Mouse (Mus musculus) lung, adult 2 months (tissue): ENCODE data around the gene Prrt1.

Source experiments
- CTCF ChIP-seq: fragments of 200-500 bp; IDR thresholded peaks from 2 replicates; pipeline ENCODE4 v1.5.1; 2011; ENCODE audit warnings: mild to moderate bottlenecking, low read length, control low read depth; ENCODE audit not compliant: insufficient read depth
- POLR2A ChIP-seq: fragments of 200-500 bp; IDR thresholded peaks from 2 replicates; pipeline ENCODE4 v1.6.1; 2011; ENCODE audit warnings: low read depth, mild to moderate bottlenecking, control low read depth, low read length, borderline replicate concordance; ENCODE audit errors: extremely low read depth

GRCm38 (mm10) chr17:34674524-34675204 is 45.3 kb downstream of the Prrt1 start:
- TF ChIP-seq POLR2A: no peak
- TF ChIP-seq CTCF: no peak
